In genomic region chr6:28771331-28771730, GRCm38 (mm10) we compare ENCODE assay signal across 20 mouse cellular contexts.
"Had no signal": no experiment of that assay in that cellular context is flagged by ENCODE, and none has a peak within 500 bp of the region (broad histone marks: within the 10 kb centered on the region; RNA-seq: fewer than 3 reads in every experiment).

No protein-coding gene starts in this region.

- H3K27me3 ChIP-seq: kidney, embryonic 15.5 days; liver, embryonic 13.5 days had no signal

- H3K4me3 ChIP-seq: kidney, embryonic 15.5 days; left cerebral cortex, adult 2 months; liver, embryonic 13.5 days had no signal

- H3K4me1 ChIP-seq: liver, embryonic 13.5 days had no signal

- H3K27ac ChIP-seq: kidney, embryonic 15.5 days; left cerebral cortex, adult 2 months; liver, embryonic 13.5 days; stomach, postnatal 0 days had no signal

- H3K9ac ChIP-seq: kidney, embryonic 15.5 days; liver, embryonic 13.5 days had no signal

- H3K4me2 ChIP-seq: kidney, embryonic 15.5 days; liver, embryonic 13.5 days; midbrain, embryonic 11.5 days had no signal

- DNase-seq: kidney, adult 11 months; kidney, adult 8-10 months; kidney, postnatal 10 days; kidney, postnatal 4 days; layer of hippocampus, adult 9-11 months; layer of hippocampus, postnatal 36 days; liver, embryonic 13.5 days; lung, adult 2 months; lung, postnatal 14 days; lung, postnatal 4 days; midbrain, embryonic 14.5 days; right cerebral cortex, adult 18-20 months; right cerebral cortex, postnatal 14 days; right cerebral cortex, postnatal 4 days; thymus, adult 2 months; thymus, postnatal 25 days had no signal

- H3K9me3 ChIP-seq: kidney, embryonic 15.5 days; liver, embryonic 13.5 days had no signal
